Mouse (Mus musculus) Muller cell, postnatal 12 days (primary cell): Measurements from ENCODE around the gene Dync1i1.

Experiments
- DNase-seq: peaks from one replicate; pipeline ENCODE4 v3.0.0-alpha.2; 2015; ENCODE audit errors: inconsistent ontology term

The Dync1i1 gene

GRCm38 (mm10) chr6:5855526-5855925, 130.1 kb downstream of the Dync1i1 start:
- DNase-seq: no peak

GRCm38 (mm10) chr6:5858371-5858770, 132.9 kb downstream of the Dync1i1 start:
- DNase-seq: peak; percentile 22

DNA sequence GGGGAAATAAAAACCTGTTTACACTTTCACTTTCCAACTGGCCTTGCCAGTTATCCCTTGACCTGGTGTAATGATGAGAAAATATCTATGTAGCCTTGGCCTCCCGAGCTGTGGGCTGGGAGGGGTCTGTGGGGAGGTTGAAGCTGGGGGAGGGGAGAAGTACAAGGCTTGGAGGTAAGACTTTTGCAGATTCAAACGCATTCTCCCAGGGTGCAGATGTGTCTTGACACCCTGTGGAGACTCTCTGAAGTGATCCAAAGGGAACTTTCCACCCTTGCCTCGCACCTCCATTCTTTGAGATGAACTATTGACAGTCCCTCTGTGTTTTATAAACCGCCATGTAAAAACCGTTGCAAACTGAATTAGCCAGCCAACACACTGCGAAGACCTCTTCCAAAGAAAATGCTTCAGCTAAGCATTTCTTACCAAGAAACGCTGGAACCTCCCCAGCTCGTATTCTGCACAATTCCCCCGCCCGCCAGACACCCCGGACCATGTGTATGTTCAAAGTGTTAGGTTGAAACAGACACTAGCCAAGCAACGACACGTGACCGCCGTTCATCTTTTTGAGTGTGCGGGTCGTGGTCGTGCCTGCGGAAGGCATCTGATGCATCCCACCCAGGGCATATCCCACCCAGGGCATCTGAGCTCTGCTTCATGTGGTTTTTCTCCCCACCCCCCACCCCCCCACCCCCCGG, 133.6 kb downstream of the Dync1i1 start:
- DNase-seq: no peak

GRCm38 (mm10) chr6:5859630-5860029, 134.2 kb downstream of the Dync1i1 start:
- no peak for DNase-seq

GRCm38 (mm10) chr6:5866091-5866490, 140.7 kb downstream of the Dync1i1 start:
- DNase-seq: no peak

DNA sequence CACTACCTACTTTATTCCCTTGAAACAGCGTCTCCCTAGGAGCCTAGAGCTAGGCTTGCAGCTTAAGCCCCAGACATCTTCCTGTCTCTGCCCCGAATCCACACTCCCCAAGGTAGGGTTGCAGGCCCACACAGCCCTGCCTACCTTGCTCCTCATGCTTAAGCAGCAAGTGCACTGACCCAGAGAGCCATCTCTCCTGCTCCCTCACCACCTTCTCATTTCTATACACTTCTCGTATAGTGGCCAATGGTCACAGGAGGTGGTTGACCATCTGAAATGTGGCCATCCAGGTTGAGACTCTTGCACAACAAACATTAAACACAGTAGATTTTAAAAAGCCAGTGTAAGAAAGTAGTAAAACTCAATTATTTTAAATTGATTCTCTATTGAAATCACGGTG, 141.8 kb downstream of the Dync1i1 start:
- no peak for DNase-seq

GRCm38 (mm10) chr6:5871060-5871459, 145.6 kb downstream of the Dync1i1 start:
- DNase-seq: no peak

DNA sequence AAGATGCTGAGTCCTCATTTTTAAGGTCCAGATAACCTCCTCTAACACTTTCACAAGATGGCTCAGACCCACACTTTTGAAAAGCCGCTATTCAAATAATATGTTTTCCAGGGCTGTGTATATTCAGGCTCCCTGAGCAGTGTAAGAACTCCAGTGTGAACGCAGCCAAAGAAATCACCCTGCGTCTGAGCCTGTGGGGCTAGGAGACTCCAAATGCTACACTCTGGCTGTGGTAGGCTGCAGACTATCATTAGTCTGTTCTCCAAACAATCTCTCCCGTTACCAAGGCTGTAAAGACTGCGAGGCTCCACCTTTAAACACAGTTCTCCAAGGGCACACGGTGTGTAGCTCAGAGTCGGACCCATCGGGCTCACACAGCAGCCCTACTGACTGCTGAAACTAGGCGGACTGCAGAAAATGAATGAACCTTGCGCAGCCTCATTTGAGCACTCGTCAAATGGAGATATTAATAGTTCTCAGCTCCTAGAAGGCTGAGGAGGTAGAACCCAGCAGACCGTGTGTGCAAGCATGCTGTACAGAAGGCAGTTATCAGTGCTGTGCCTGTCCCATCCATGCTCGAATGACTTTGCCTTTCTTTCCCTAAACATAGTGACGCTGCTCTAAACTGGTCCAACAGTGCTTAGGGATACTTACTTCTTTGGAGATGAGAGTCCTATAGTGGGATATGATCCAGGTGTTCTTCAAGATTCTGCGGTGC, 146.3 kb downstream of the Dync1i1 start:
- no peak for DNase-seq

GRCm38 (mm10) chr6:5889341-5889740, 163.9 kb downstream of the Dync1i1 start:
- DNase-seq: no peak

DNA sequence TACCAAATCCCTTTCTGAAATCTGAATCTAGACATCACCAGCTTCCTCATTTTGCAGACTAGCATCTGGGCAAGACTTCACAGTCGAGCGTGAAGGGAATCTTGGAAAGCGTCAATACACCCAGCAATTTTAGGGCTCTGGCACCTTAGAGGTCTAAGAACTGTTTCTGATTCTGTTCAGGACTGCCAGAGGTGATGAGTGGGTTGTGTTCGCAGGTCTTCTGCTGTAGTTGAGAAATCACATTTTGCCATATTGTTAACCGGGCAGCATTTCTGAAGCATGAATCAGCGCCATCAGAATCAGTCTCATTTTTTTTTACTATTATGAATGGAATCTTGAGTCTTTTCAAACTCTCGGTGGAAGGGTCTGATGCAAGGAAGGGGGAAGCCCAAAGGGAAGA, 185.9 kb downstream of the Dync1i1 start:
- peak; percentile 44 for DNase-seq

- no peak for DNase-seq
These were observed 189.6 kb downstream of the Dync1i1 start for GRCm38 (mm10) chr6:5915028-5915427.

- DNase-seq: no peak
These were observed 195.2 kb downstream of the Dync1i1 start for GRCm38 (mm10) chr6:5920670-5921069.

DNA sequence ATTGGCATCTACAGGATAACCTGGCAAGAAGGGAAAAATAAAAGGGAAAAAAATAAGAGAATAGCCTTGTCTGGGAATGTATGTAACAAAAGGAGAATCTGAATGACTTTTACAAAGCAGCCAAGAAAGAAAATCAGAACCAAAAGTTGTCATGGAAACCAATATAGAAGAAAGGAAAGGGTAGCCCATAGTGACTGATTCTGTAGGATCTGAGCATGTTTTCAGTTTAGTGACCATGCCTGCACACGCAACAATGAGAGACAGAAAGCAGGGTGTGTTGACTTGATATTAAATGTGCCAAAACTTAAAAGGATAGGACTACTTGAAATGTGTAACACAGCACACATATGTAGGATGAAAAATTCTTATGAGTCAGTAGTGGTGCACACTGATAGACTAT, 197.2 kb downstream of the Dync1i1 start:
- no peak for DNase-seq

GRCm38 (mm10) chr6:5923148-5923547, 197.7 kb downstream of the Dync1i1 start:
- DNase-seq: no peak

DNA sequence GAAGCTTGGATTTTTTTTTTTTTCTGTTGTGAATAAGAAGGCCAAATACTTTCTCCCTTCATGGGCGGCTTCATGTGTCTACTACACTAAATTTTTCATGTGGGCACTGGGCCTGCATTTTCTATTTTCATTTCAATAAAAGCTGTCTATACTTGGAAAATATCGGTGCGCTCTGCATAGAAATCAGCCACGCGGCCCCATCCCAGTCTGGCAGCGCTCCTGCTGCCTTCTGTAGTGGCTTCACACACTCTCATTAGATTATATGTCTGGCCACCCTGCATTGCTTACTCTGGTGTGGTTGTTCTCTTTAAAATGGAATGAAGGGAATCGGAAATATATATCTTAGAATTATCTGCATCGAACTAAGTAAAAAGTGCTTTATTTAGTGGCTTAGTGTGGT, 204.7 kb downstream of the Dync1i1 start:
- DNase-seq: no peak

DNA sequence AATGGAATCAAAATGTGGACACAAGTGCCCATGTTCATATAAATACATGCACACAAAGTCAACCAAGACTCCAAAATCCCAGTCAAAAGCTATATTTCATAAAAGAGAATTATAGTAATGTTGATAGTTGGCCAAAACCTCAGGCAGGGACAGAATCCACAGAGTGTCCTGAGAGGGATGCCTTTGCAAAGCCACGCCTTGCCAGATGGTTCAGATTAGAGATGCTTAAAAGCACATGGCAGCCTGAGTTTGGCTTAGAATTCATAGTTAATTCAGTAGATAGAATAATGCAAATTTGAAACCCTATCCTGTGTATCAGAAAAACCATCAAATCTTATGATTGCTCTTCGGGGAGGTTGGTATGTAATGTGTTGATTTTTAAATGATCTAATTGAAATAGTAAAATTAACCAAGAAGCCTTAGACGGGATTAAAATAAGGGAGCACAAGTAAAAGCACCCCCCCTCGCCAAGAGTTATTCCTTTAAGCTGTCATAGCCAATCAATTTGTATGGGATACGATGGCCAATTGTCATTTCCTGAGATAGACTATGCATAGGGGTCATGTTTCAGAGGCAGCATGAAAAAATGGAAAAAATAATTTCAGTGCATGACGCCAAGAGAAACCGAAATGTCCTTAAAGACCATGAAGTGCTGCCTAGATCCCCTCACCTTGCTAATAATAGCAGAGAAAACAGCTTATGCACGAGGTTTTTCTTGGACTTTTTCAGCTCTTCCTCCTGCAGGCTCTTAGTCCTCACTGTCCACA, 210.3 kb downstream of the Dync1i1 start:
- peak; percentile 68 for DNase-seq

GRCm38 (mm10) chr6:5949812-5950392, 224.5 kb downstream of the Dync1i1 start:
- DNase-seq: no peak

- DNase-seq: no peak
These were observed 231.0 kb downstream of the Dync1i1 start for GRCm38 (mm10) chr6:5956316-5956913.

- no peak for DNase-seq
These were observed 235.3 kb downstream of the Dync1i1 start for GRCm38 (mm10) chr6:5960728-5961127.

- DNase-seq: no peak
These were observed 236.5 kb downstream of the Dync1i1 start for GRCm38 (mm10) chr6:5961960-5962359.

GRCm38 (mm10) chr6:5966376-5966775, 240.9 kb downstream of the Dync1i1 start:
- DNase-seq: no peak
